Mouse (Mus musculus): ENCODE results near the gene Tceal9.
A peak's percentile ranks its signal among the peaks of the same experiment; 100 is the strongest.
"Not testable (repeated sequence)": the region's sequence is repeated elsewhere in the genome, so short reads cannot be mapped to it uniquely, and the experiment has no call there.

The Tceal9 gene

GRCm38 (mm10) chrX:136244574-136245229 lies at the start of gene Tceal9:
TSS of gene Tceal9 (plus strand) at chrX:136245079.
- DNase-seq (ENCODE audit: low read depth, low spot score) = peak; percentile 93

GRCm38 (mm10) chrX:136195193-136195944 lies 49.5 kb upstream of the Tceal9 start:
- DNase-seq (ENCODE audit: low read depth, low spot score) = no peak

GRCm38 (mm10) chrX:136196873-136197272 lies 48.0 kb upstream of the Tceal9 start:
- peak; percentile 11 for DNase-seq (ENCODE audit: low read depth, low spot score)

DNA sequence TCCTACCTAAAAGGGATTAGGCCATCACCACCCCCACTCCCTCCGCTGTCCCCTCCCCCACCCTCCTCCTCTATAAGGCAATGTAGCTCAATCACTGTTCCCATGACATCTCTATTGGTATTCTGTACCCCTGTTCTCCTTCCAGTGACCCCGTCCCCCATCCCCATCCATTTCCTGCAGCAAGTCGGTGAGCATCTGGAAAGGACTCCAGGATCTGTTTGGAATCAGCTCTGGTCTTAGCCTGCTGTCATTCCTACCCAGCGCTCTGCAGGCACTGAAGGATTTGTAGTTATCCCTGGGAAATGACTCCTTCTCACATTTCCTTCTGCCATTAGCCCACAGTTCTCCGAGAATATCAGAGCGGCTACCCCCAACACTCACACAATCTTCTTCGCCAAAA lies 41.6 kb upstream of the Tceal9 start:
- DNase-seq (ENCODE audit: low read depth, low spot score) = no peak

DNA sequence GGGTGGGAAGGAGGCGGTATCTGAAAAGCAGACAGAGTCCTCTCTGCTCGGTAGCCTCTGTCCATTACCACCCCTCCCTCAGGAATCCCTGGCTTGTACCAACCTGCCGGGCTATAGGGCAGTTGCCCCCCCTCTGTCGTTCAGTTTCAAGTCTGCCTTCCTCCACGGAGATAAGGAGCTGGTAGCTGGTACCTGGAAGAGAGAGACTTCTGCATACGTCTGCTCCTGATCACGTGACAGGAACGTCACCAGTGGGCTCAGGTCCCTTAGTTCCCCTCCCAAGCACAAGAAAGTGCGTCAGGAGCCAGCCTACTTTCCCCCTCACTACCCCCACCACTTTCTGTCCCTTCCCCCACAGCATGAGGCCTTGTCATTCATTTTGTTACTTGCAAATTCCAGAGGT lies 41.2 kb upstream of the Tceal9 start, which contains the start of gene Tceal5:
Gene Tceal5 (minus strand): TSS at position 213 of the 403 bp plus-strand sequence.
- DNase-seq (ENCODE audit: low read depth, low spot score) = peak; percentile 95

- DNase-seq (ENCODE audit: low read depth, low spot score) = no peak
Measured at GRCm38 (mm10) chrX:136204406-136204805, 40.5 kb upstream of the Tceal9 start.

DNA sequence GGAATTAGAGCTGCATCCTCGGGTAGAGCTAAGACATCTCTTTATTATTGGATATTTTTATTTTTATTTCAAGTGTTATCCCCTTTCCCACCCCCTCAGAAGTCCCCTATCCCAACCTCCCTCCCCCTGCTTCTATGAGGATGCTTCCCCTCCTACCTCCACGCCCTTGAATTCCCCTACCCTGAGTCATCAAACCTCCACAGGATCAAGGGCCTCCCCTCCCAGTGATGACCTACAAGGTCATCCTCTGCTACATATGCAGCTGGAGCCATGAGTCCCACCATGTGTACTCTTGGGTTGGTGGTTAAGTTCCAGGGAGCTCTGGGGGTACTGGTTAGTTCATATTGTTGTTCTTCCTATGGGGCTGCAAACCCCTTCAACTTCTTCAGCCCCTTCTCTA lies 31.5 kb upstream of the Tceal9 start:
- no peak for DNase-seq (ENCODE audit: low read depth, low spot score)

GRCm38 (mm10) chrX:136214729-136215677 lies 29.9 kb upstream of the Tceal9 start, which contains the start of the genes Tceal7 and Bex1:
TSS of gene Tceal7 (plus strand) at chrX:136214779.
TSS of gene Bex1 (minus strand) at chrX:136215513.
- DNase-seq (ENCODE audit: low read depth, low spot score) = peak; percentile 12

- peak; percentile 24 for DNase-seq (ENCODE audit: low read depth, low spot score)
Measured at GRCm38 (mm10) chrX:136216303-136216702, 28.6 kb upstream of the Tceal9 start.

GRCm38 (mm10) chrX:136223714-136224113 lies 21.2 kb upstream of the Tceal9 start:
- no peak for DNase-seq (ENCODE audit: low read depth, low spot score)

DNA sequence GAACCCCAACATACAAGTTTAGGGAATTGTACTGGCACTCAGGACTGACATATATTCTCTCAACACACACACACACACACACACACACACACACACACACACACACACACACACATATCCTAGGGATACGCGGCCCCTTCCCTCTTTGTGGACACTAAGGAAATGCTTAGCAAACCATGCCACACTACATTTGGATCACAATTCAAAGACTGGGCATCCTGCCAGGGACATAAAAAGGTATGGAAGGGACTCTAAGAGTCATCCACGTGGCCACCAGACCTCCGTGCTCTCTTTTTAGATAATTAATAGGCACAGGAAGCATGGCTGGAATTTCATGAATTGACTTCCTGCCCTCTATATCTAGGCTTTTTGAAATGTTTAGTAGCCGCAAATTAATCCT lies 17.1 kb upstream of the Tceal9 start:
- DNase-seq (ENCODE audit: low read depth, low spot score) = no peak

DNA sequence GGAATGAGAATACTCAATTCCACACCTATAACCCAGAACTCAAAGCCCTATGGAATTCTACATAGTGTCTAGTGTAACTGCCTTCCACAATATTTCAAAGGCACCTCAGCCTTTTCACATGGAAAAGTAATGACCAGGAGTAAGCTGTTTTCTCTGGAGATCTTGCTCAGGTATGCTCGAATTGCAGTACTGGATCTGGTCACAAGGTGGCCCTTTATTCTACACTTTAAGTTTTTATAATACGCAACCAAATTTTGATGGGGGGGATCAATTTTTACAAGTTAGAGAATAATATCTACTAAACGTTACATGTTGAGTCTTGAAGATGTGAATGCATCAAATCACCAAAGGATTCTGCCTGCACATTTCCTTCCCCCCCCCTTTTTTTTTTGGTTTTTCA lies 6.8 kb upstream of the Tceal9 start:
- peak; percentile 71 for DNase-seq (ENCODE audit: low read depth, low spot score)

- no peak for DNase-seq (ENCODE audit: low read depth, low spot score)
Measured at GRCm38 (mm10) chrX:136243181-136243580, 1.7 kb upstream of the Tceal9 start.

DNA sequence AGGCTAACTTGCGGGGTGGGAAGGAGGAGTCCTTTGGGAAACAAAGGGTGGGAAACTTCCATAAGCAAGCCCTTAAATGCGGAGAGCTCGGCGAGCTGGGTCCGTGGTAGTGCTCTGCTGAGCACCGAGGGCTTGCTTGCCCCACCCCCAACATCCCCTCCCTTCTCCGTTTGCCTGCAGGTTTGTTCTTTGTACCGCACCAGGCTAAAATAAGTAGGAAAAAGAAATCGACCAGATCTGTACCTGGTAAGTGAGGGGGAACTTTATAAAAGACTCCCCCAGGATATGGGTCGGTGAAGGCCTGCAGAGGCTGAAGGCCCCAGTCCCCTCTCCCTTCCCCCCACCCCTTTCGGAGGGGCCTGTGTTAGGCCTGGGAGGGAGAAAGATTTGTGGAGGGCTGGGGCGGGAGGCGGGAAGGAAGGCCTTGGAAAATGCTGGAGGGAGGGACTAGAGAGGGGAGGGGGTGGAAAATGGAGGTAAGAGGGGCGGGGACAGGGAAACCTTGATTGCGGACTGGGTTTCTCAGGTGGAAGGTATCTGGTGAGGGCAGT lies 717 bp downstream of the Tceal9 start:
- peak; percentile 62 for DNase-seq (ENCODE audit: low read depth, low spot score)

DNA sequence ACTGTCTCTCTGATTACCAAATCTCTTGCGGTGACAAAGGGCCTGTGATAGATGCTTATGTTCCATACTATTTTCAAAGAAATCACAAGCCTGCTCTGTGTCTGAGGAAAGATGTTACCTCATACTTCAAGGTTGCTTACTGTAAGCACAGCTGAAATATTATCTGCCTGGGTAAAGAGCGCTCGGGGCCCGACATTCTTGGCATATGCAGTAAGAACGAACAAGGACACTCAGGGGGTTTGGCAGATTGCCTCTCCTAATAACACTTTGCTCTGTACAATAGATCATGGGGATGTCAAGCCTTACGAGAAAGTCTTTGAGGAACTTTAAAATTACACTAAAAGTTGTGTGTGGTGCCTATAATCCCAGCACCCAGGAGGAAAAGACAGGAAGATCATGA lies 3.9 kb downstream of the Tceal9 start:
- no peak for DNase-seq (ENCODE audit: low read depth, low spot score)

GRCm38 (mm10) chrX:136249671-136250070 lies 4.8 kb downstream of the Tceal9 start:
- no peak for DNase-seq (ENCODE audit: low read depth, low spot score)

DNA sequence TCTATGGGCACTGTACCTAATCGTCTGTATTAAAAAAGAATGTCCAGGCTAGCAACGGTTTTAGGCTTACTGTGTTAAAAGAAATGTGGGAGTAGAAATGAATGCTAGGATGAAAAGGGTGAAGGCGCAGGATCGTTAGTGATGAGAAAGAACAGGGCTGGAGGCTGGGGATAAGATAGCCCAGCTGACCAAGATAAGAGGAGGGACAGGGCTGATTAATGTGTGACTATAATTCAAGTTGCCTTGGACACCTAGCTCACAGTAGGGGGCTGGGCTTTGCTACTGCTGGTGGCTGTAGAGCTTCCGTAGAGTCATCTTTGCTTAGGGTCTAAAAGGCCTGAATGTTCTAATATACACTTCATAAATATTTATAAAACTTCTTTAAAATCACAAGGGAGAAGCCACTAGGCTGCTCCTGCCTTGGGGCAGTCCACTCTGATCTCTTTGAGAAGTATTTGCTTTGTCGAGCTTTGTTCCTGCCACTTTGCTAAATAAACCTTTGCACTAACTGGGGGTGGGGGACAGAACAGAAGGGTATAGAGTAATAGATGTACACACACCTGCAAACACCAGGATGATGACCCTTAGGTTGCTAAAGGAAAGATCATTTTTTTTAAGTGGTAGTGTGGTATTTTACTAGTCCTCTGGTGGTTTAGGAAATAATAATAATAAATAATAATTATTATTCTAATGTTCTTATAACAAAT lies 7.3 kb downstream of the Tceal9 start:
- no peak for DNase-seq (ENCODE audit: low read depth, low spot score)

DNA sequence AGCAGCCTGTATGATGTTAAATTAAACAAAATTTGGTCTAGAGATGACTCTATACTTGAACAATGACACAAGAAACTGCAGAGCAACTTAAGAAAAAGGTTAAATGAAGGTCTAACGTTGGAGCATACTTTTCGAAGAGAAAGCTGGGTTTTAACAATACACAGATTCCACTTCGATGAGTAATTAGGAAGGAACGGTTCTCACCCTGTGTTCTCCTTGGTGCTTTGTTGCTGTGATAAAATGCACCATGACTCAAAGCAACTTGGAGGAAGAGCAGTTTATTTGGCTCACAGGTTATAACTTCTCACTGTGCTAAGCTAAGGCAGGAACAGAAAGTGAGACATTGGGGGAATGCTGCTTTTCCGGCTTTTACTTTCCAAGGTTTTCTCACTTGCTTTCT lies 22.8 kb downstream of the Tceal9 start:
- no peak for DNase-seq (ENCODE audit: low read depth, low spot score)

- no peak for DNase-seq (ENCODE audit: low read depth, low spot score)
Measured at GRCm38 (mm10) chrX:136268173-136268572, 23.3 kb downstream of the Tceal9 start.

- not testable (repeated sequence) for DNase-seq (ENCODE audit: low read depth, low spot score)
Measured at GRCm38 (mm10) chrX:136269743-136270392, 25.0 kb downstream of the Tceal9 start, which contains the start of gene Bex3. TSS of gene Bex3 (plus strand) at chrX:136270253.

All from brain, adult 2 months (tissue).